Mouse (Mus musculus) CH12.LX (cell line): ENCODE results near the gene Sost. TPM values are rescaled to one million over a fixed set of nuclear protein-coding genes. Genes with fewer than 3 reads are reported as not detected.

ENCODE experiments used
- DNase-seq: peaks from one replicate; pipeline ENCODE4 v3.0.0-alpha.2; 2013; ENCODE audit errors: extremely low read depth
- H3K27ac ChIP-seq: 2 replicates; pipeline ENCODE4 v1.5.1; 2012; ENCODE audit warnings: low read depth, mild to moderate bottlenecking, control low read depth, moderate library complexity; ENCODE audit not compliant: insufficient read depth
- H3K27me3 ChIP-seq: replicated peaks from 2 replicates; pipeline ENCODE3; 2012; ENCODE audit warnings: inconsistent platforms
- H3K36me3 ChIP-seq, 2 experiments: replicated peaks in 1 of 2; 2 replicates each; pipeline versions ENCODE3 to v1.6.1; 2012; ENCODE audit warnings: inconsistent platforms in 1 of 2, low read length in 1 of 2, mild to moderate bottlenecking in 1 of 2, mixed read lengths in 1 of 2, moderate library complexity in 1 of 2; ENCODE audit not compliant: control insufficient read depth in 1 of 2, insufficient read depth in 1 of 2
- H3K4me1 ChIP-seq, 2 experiments: 2 replicates each; pipeline ENCODE4 v1.6.1; 2012; ENCODE audit warnings: inconsistent platforms in 1 of 2, moderate library complexity in 1 of 2; ENCODE audit not compliant: insufficient read depth in 2 of 2, control insufficient read depth in 1 of 2
- H3K4me2 ChIP-seq: 2 replicates; pipeline ENCODE4 v1.6.1; 2012; ENCODE audit warnings: low read depth, mild to moderate bottlenecking, control low read depth; ENCODE audit not compliant: poor library complexity, insufficient read depth, severe bottlenecking
- H3K4me3 ChIP-seq, 3 experiments: fragments of 150-350 bp in 1 of 3; sonication (generic) in 1 of 3; replicated peaks in 1 of 3; 2 replicates each; pipeline versions ENCODE3 to v1.5.1; 2011 to 2012; ENCODE audit warnings: low read depth in 2 of 3, low read length in 2 of 3, mild to moderate bottlenecking in 2 of 3, moderate library complexity in 2 of 3, control low read depth in 1 of 3, improper control_type of control experiment in 1 of 3, inconsistent platforms in 1 of 3, mixed read lengths in 1 of 3; ENCODE audit not compliant: poor library complexity in 1 of 3
- H3K79me2 ChIP-seq: replicated peaks from 2 replicates; pipeline ENCODE4 v1.6.1; 2012; ENCODE audit warnings: mild to moderate bottlenecking, moderate library complexity; ENCODE audit not compliant: control insufficient read depth, poor library complexity, insufficient read depth, severe bottlenecking; ENCODE audit errors: extremely low read depth
- H3K9ac ChIP-seq: 2 replicates; pipeline ENCODE4 v1.6.1; 2012; ENCODE audit warnings: low read depth, mild to moderate bottlenecking, control low read depth, moderate library complexity; ENCODE audit not compliant: insufficient read depth
- H3K9me3 ChIP-seq: replicated peaks from 2 replicates; pipeline ENCODE3; 2012; ENCODE audit warnings: low read length, inconsistent platforms, mixed read lengths
- CTCF ChIP-seq, 2 experiments: IDR thresholded peaks in 1 of 2; conservative IDR thresholded peaks in 1 of 2; 2 replicates each; pipeline ENCODE4 v1.5.1; 2011 to 2012; ENCODE audit warnings: low read depth in 2 of 2, low read length in 2 of 2, improper control_type of control experiment in 1 of 2, inconsistent platforms in 1 of 2, mild to moderate bottlenecking in 1 of 2, moderate library complexity in 1 of 2
- EP300 ChIP-seq: IDR thresholded peaks from 2 replicates; pipeline ENCODE4 v1.6.1; 2011; ENCODE audit warnings: low read length, improper control_type of control experiment
- ETS1 ChIP-seq: conservative IDR thresholded peaks from 2 replicates; pipeline ENCODE4 v1.6.1; 2012; ENCODE audit warnings: low read depth, mild to moderate bottlenecking, inconsistent platforms, low read length, improper control_type of control experiment, moderate library complexity
- JUND ChIP-seq: conservative IDR thresholded peaks from 2 replicates; pipeline ENCODE4 v1.6.1; 2011; ENCODE audit warnings: low read depth, low read length, improper control_type of control experiment
- MAFK ChIP-seq: IDR thresholded peaks from 2 replicates; pipeline ENCODE4 v1.6.1; 2011; ENCODE audit warnings: low read length, improper control_type of control experiment; ENCODE audit not compliant: insufficient replicate concordance
- MEF2A ChIP-seq: IDR thresholded peaks from 2 replicates; pipeline ENCODE4 v1.6.1; 2014; ENCODE audit warnings: low read depth, mild to moderate bottlenecking, inconsistent platforms, low read length, improper control_type of control experiment, borderline replicate concordance
- POLR2A ChIP-seq: IDR thresholded peaks from 2 replicates; pipeline ENCODE4 v1.6.1; 2011; ENCODE audit warnings: low read depth, mild to moderate bottlenecking, improper control_type of control experiment, low read length
- RCOR1 ChIP-seq: conservative IDR thresholded peaks from 2 replicates; pipeline ENCODE4 v1.6.1; 2012; ENCODE audit warnings: low read depth, mild to moderate bottlenecking, inconsistent platforms, low read length, improper control_type of control experiment
- SIN3A ChIP-seq: IDR thresholded peaks from 2 replicates; pipeline ENCODE4 v1.6.1; 2012; ENCODE audit warnings: low read length, improper control_type of control experiment, inconsistent platforms
- UBTF ChIP-seq: IDR thresholded peaks from 2 replicates; pipeline ENCODE4 v1.6.1; 2012; ENCODE audit warnings: low read depth, mild to moderate bottlenecking, inconsistent platforms, low read length, improper control_type of control experiment, moderate library complexity
- ZMIZ1 ChIP-seq: IDR thresholded peaks from 2 replicates; pipeline ENCODE4 v1.6.1; 2012; ENCODE audit warnings: low read depth, mild to moderate bottlenecking, inconsistent platforms, low read length, improper control_type of control experiment
- dilution Hi-C: fragments of 300-500 bp; cut with MboI; formaldehyde crosslinking; loops from 2 replicates; pipeline ENCODE4 v1.14.3; 2020; ENCODE audit warnings: low sequenced_read_pairs; ENCODE audit not compliant: extremely low pct_unique_long_range_greater_than_20kb, extremely low pct_ligation_motif_present
- in situ Hi-C: fragments of 300-500 bp; cut with MboI; formaldehyde crosslinking; loops from 3 replicates; pipeline ENCODE4 v1.14.3; 2019; ENCODE audit warnings: low sequenced_read_pairs, low pct_ligation_motif_present, low pct_unique_long_range_greater_than_20kb, mixed read lengths
- polyA plus RNA-seq: library from polyadenylated mRNA; unstranded; fragments of >175 nt; gene quantifications from 2 replicates; pipeline ENCODE4 v1.2.1, GENCODE M21; 2012; ENCODE audit warnings: low read depth; ENCODE audit not compliant: insufficient read length
- total RNA-seq, 2 experiments: library from RNA; depleted of rRNA; stranded (reverse); fragments of 300-350 nt in 1 of 2; fragments of >200 nt in 1 of 2; gene quantifications; 2 replicates each; pipeline ENCODE4 v1.2.3; 2012 to 2014

Sost gene
- total and polyA plus RNA-seq, 3 experiments, result not detected

DNA sequence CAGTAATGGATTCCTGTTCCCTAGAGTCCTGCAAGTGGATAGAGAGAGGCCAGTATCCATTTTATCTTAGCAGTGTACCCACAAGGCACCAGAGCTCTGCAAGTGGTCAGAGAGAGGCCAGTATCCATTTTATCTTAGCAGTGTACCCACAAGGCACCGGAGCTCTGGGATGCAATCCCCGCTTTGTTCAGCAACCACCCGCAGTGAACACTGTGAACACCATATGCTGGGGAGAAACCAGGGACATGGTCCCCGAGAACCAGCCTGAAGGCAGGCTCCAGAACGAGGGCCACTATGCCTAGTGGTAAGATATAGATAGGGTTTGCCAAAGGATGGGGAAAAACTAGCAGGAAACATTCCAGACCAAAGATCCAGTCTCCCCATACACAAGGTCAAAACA is 12.3 kb upstream of the Sost start:
- dilution Hi-C loops, result no loop called here
- TF ChIP-seq JUND (no peak), POLR2A (no peak), SIN3A (no peak), ETS1 (no peak), RCOR1 (no peak), ZMIZ1 (no peak), EP300 (no peak), MAFK (no peak)

DNA sequence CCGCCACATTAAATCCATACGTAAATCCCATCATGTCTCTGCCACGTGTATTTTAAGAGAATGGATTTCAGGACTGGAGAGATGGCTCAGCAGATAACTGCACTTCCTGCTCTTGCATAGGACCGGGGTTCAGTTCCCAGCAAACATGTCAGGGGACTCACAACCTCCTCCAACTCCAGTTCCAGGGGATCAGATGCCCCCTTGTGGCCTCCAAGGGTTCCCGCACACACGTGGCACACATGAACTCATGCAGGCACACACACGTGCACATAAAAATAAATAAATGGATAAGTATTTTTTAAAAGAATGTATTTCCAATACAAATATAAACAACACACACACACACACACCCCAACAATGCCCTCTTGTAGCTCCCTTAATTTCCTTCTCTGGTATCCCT is 10.1 kb upstream of the Sost start:
- Histone ChIP-seq H3K4me1 (peaks cover 5 to 31% of the 10 kb centered on the region in 2 experiments; a peak in 3 of 4 replicates), H3K79me2 (no peaks in the 10 kb centered on the region), H3K27me3 (no peaks in the 10 kb centered on the region), H3K4me3 (no peak overlapping the region), H3K9me3 (peaks cover 4% of the 10 kb centered on the region), H3K27ac (no peak overlapping the region), H3K36me3 (peaks cover 26 to 88% of the 10 kb centered on the region in 2 experiments), H3K9ac (no peak overlapping the region), H3K4me2 (no peak overlapping the region)
- dilution Hi-C loops, result no loop called here
- in situ Hi-C loops, result no loop called here
- TF ChIP-seq CTCF (conservative IDR thresholded peaks at IDR 0.05 in 1 of 2, IDR thresholded peaks at IDR 0.05 in 1 of 2; ENCODE audit: low read depth in 2 of 2, low read length in 2 of 2) (peak in 1 of 2 experiments; percentile 18; a peak in 2 of 4 replicates), UBTF (no peak)
- DNase-seq, result no peak

More for the DNA sequence above, 12.3 kb upstream of the Sost start:
- Histone ChIP-seq H3K79me2 (no peaks in the 10 kb centered on the region), H3K27ac (no peak overlapping the region), H3K36me3 (peaks cover 26 to 82% of the 10 kb centered on the region in 2 experiments), H3K4me2 (no peak overlapping the region), H3K9me3 (peaks cover 4% of the 10 kb centered on the region), H3K27me3 (no peaks in the 10 kb centered on the region), H3K4me1 (peaks cover 12 to 33% of the 10 kb centered on the region in 2 experiments), H3K9ac (no peak overlapping the region), H3K4me3 (no peak overlapping the region)
- in situ Hi-C loops, result no loop called here
- no peak for DNase-seq

DNA sequence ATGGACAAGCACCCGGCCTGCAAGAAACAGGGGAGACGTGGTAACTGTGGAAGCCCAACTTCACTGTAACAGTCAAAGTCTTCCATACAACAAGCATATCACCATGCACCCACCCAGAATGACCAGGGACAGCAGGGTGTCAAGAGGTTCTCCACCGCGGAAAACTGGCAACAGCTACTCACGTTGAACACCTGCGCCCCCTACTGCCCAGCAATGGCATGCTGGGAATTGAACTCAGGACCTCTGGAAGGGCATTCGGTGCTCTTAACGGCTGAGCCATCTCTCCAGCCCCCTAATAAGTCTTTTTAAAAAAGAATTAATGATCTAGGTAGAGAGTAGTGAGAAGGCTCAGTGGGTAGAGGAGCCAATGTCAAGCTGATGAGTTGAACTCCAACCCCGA is 8.1 kb upstream of the Sost start:
- Histone ChIP-seq H3K27ac (no peak overlapping the region), H3K27me3 (no peaks in the 10 kb centered on the region), H3K9me3 (peaks cover 4% of the 10 kb centered on the region), H3K4me1 (peaks cover 6 to 32% of the 10 kb centered on the region in 2 experiments; a peak in 3 of 4 replicates), H3K4me2 (no peak overlapping the region), H3K4me3 (no peak overlapping the region), H3K9ac (no peak overlapping the region), H3K79me2 (no peaks in the 10 kb centered on the region)
- dilution Hi-C loops, result no loop called here
- in situ Hi-C loops, result loop anchor here (5.0 kb wide), 1 partner anchor 163 kb away; no protein-coding TSS in a partner anchor
- DNase-seq, result no peak
- TF ChIP-seq MEF2A, result no peak
- TF ChIP-seq CTCF (conservative IDR thresholded peaks at IDR 0.05 in 1 of 2, IDR thresholded peaks at IDR 0.05 in 1 of 2; ENCODE audit: low read depth in 2 of 2, low read length in 2 of 2), result peak in 1 of 2 experiments; percentile 53; a peak in 2 of 4 replicates
- TF ChIP-seq, all 38 proteins: peak for 1
- H3K36me3 ChIP-seq, result peaks cover 12 to 70% of the 10 kb centered on the region in 2 experiments
